Mouse (Mus musculus): ENCODE measurements around the gene Serpinc1. TPM values are rescaled to one million over a fixed set of nuclear protein-coding genes. Genes with fewer than 3 reads are reported as not detected.

Gene Serpinc1
- polyA plus RNA-seq, 1 experiment from 2014 or later = 3.3 TPM

Other genes with a start within 250 kb of the Serpinc1 start
- 39.3 and 41.8 TPM in 2 replicates for gene Rabgap1l, start 185.4 kb upstream of the Serpinc1 start, polyA plus RNA-seq (2015; fragmentation: Nextera tagmentation; extraction: Ambion mirVana)
- 6.1 and 6.9 TPM in 2 replicates for gene Rc3h1, start 72.2 kb upstream of the Serpinc1 start, polyA plus RNA-seq (2015; fragmentation: Nextera tagmentation; extraction: Ambion mirVana)
- 14.0 and 15.8 TPM in 2 replicates for gene Zbtb37, start 56.3 kb downstream of the Serpinc1 start, polyA plus RNA-seq (2015; fragmentation: Nextera tagmentation; extraction: Ambion mirVana)
- 24.2 and 25.5 TPM in 2 replicates for gene Dars2, start 92.1 kb downstream of the Serpinc1 start, polyA plus RNA-seq (2015; fragmentation: Nextera tagmentation; extraction: Ambion mirVana)
- gene Cenpl, start 92.1 kb downstream of the Serpinc1 start, polyA plus RNA-seq (2015; fragmentation: Nextera tagmentation; extraction: Ambion mirVana) = 10.1 and 11.4 TPM in 2 replicates
- gene Klhl20, start 152.9 kb downstream of the Serpinc1 start, polyA plus RNA-seq (2015; fragmentation: Nextera tagmentation; extraction: Ambion mirVana) = 19.6 and 19.8 TPM in 2 replicates
- gene Ankrd45, start 164.1 kb downstream of the Serpinc1 start, polyA plus RNA-seq (2015; fragmentation: Nextera tagmentation; extraction: Ambion mirVana) = 35.3 and 36.1 TPM in 2 replicates
- 1.7 and 1.8 TPM in 2 replicates for gene Tex50, start 180.7 kb downstream of the Serpinc1 start, polyA plus RNA-seq (2015; fragmentation: Nextera tagmentation; extraction: Ambion mirVana)